10 mouse cellular contexts compared by ENCODE assay signal in genomic region chr11:100145858-100146560, GRCm38 (mm10). TPM values are rescaled to one million over a fixed set of nuclear protein-coding genes. Genes with fewer than 3 reads are reported as not detected.
DNase-seq lines count a peak whose midpoint lies in the region; ATAC-seq and TF ChIP-seq lines count a peak whose summit lies in the region.
"Had no signal": no experiment of that assay in that cellular context is flagged by ENCODE, and none has a peak within 500 bp of the region (broad histone marks: within the 10 kb centered on the region; RNA-seq: fewer than 3 reads in every experiment).

No protein-coding gene starts in this region.

- 6% methylated on average over 13 of the region's 13 CpGs for WGBS in liver, adult 2 months
- whole genome bisulfite sequencing in hindbrain, embryonic 15.5 days, result 9% methylated on average over 13 of the region's 13 CpGs
- under 1% methylated on average over 13 of the region's 13 CpGs for WGBS in lung, embryonic 15.5 days
- 4% methylated on average over 13 of the region's 13 CpGs for WGBS in stomach, postnatal 0 days
- WGBS in cerebellum, adult 2 months, result 10% methylated on average over 13 of the region's 13 CpGs

- TF ChIP-seq CTCF in liver, adult 2 months (IDR thresholded peaks at IDR 0.05; ENCODE audit: low read depth, low read length), result no peak
- no peak for TF ChIP-seq CTCF in stomach, postnatal 0 days (IDR thresholded peaks at IDR 0.05; ENCODE audit: low read depth)
- TF ChIP-seq CTCF in cerebellum, adult 2 months (IDR thresholded peaks at IDR 0.05; ENCODE audit: borderline replicate concordance, insufficient read depth, low read depth, low read length), result no peak

- H3K4me2 ChIP-seq in hindbrain, embryonic 15.5 days, result peak overlapping the region; percentile 56
- peak overlapping the region; percentile 56 for H3K4me2 ChIP-seq in lung, embryonic 15.5 days
- H3K4me2 ChIP-seq in stomach, postnatal 0 days (replicated peaks; ENCODE audit: low read depth), result peak overlapping the region; percentile 42

- H3K27ac ChIP-seq in liver, adult 2 months (replicated peaks; ENCODE audit: insufficient read depth, low read depth, low read length), result no peak overlapping the region
- no peak overlapping the region for H3K27ac ChIP-seq in hindbrain, embryonic 15.5 days (replicated peaks)
- peak overlapping the region; percentile 89 for H3K27ac ChIP-seq in lung, embryonic 15.5 days
- peak overlapping the region; percentile 87 for H3K27ac ChIP-seq in stomach, postnatal 0 days (replicated peaks)
- no peak overlapping the region for H3K27ac ChIP-seq in cerebellum, adult 2 months (ENCODE audit: insufficient read depth, low read length)

- no peak for ATAC-seq in hindbrain, embryonic 15.5 days (ENCODE audit: low FRiP score, low read depth)
- peak; percentile 91 for ATAC-seq in lung, embryonic 15.5 days (ENCODE audit: borderline replicate concordance, extremely low read depth, low FRiP score, low TSS enrichment)
- ATAC-seq in stomach, postnatal 0 days (ENCODE audit: low FRiP score, low TSS enrichment), result peak; percentile 86
- no peak for ATAC-seq in inflammation-experienced regulatory T-cells, adult 6 months

- H3K9me3 ChIP-seq in hindbrain, embryonic 15.5 days, result no peaks in the 10 kb centered on the region
- H3K9me3 ChIP-seq in lung, embryonic 15.5 days, result no peaks in the 10 kb centered on the region
- no peaks in the 10 kb centered on the region for H3K9me3 ChIP-seq in stomach, postnatal 0 days (ENCODE audit: control insufficient read depth, low read length)

- peaks cover 8% of the 10 kb centered on the region for H3K27me3 ChIP-seq in liver, adult 2 months (ENCODE audit: control insufficient read depth, insufficient read depth, low read length)
- peaks cover 32% of the 10 kb centered on the region for H3K27me3 ChIP-seq in hindbrain, embryonic 15.5 days
- H3K27me3 ChIP-seq in lung, embryonic 15.5 days, result peaks cover 15% of the 10 kb centered on the region
- H3K27me3 ChIP-seq in stomach, postnatal 0 days (ENCODE audit: control insufficient read depth, insufficient read depth, low read length), result no peaks in the 10 kb centered on the region
- peaks cover 3% of the 10 kb centered on the region; the same call in 1 of the 2 replicates for H3K27me3 ChIP-seq in cerebellum, adult 2 months (ENCODE audit: control insufficient read depth, insufficient read depth, low read length)

- no peaks in the 10 kb centered on the region for H3K4me1 ChIP-seq in liver, adult 2 months (ENCODE audit: control insufficient read depth, insufficient read depth, low read length)
- H3K4me1 ChIP-seq in hindbrain, embryonic 15.5 days (replicated peaks), result peaks cover 13% of the 10 kb centered on the region
- peaks cover 11% of the 10 kb centered on the region; the same call in 1 of the 2 replicates for H3K4me1 ChIP-seq in lung, embryonic 15.5 days
- no peaks in the 10 kb centered on the region for H3K4me1 ChIP-seq in stomach, postnatal 0 days (replicated peaks; ENCODE audit: control insufficient read depth, insufficient read depth)
- H3K4me1 ChIP-seq in cerebellum, adult 2 months (ENCODE audit: control insufficient read depth, insufficient read depth, low read length), result no peaks in the 10 kb centered on the region; the same call in 1 of the 2 replicates

- no peak for DNase-seq in liver, adult 2 months (ENCODE audit: extremely low read depth, low read depth, low spot score)
- no peak for DNase-seq in liver
- DNase-seq in stomach, postnatal 0 days (ENCODE audit: low spot score), result peak; percentile 92
- no peak for DNase-seq in cerebellum, adult 2 months
- DNase-seq in right cerebral cortex, postnatal 36 days (ENCODE audit: low spot score in 2 of 2), result no peak

- no peak for TF ChIP-seq EP300 in stomach, postnatal 0 days (optimal IDR thresholded peaks at IDR 0.05)

- TF ChIP-seq POLR2A in liver, adult 2 months (IDR thresholded peaks at IDR 0.05; ENCODE audit: extremely low read depth, insufficient read depth, low read length), result no peak
- no peak for TF ChIP-seq POLR2A in cerebellum, adult 2 months (IDR thresholded peaks at IDR 0.05; ENCODE audit: borderline replicate concordance, insufficient read depth, low read length)

- no peak overlapping the region for H3K9ac ChIP-seq in liver, adult 2 months (ENCODE audit: low read depth, low read length)
- no peak overlapping the region for H3K9ac ChIP-seq in hindbrain, embryonic 15.5 days
- H3K9ac ChIP-seq in lung, embryonic 15.5 days, result peak overlapping the region; percentile 10; the same call in 1 of the 2 replicates
- H3K9ac ChIP-seq in stomach, postnatal 0 days (ENCODE audit: low read length), result peak overlapping the region; percentile 63

- no peaks in the 10 kb centered on the region for H3K36me3 ChIP-seq in liver, adult 2 months (ENCODE audit: control insufficient read depth, insufficient read depth, low read length)
- H3K36me3 ChIP-seq in hindbrain, embryonic 15.5 days, result no peaks in the 10 kb centered on the region
- H3K36me3 ChIP-seq in lung, embryonic 15.5 days, result no peaks in the 10 kb centered on the region
- no peaks in the 10 kb centered on the region for H3K36me3 ChIP-seq in stomach, postnatal 0 days (ENCODE audit: control insufficient read depth, insufficient read depth, low read length)

- H3K79me2 ChIP-seq in liver, adult 2 months (ENCODE audit: control insufficient read depth, insufficient read depth, low read length), result no peaks in the 10 kb centered on the region

- H3K4me3 ChIP-seq in liver, adult 2 months (ENCODE audit: insufficient read depth, low read depth, low read length), result peak overlapping the region; percentile 51; the same call in 1 of the 2 replicates
- peak overlapping the region; percentile 26 for H3K4me3 ChIP-seq in hindbrain, embryonic 15.5 days
- H3K4me3 ChIP-seq in lung, embryonic 15.5 days, result peak overlapping the region; percentile 49
- H3K4me3 ChIP-seq in stomach, postnatal 0 days (ENCODE audit: low read depth, low read length), result peak overlapping the region; percentile 40
- H3K4me3 ChIP-seq in cerebellum, adult 2 months (replicated peaks; ENCODE audit: insufficient read depth, low read depth, low read length), result no peak overlapping the region
- H3K4me3 ChIP-seq: erythroblast, embryonic 14.5 days had no signal

RNA-seq across cellular contexts. Expression of gene Krt19, which starts 2.5 kb away (rescaled TPM):
- total RNA-seq in liver, adult 2 months (2014; rRNA removed), result 2.8 and 4.5 TPM in 2 replicates
- 2.4 and 2.6 TPM in 2 replicates for polyA plus RNA-seq in liver, adult 2 months (2012; rRNA removed)
- polyA plus RNA-seq in hindbrain, embryonic 15.5 days (2015; fragmentation: Nextera tagmentation; extraction: Ambion mirVana), result 2.0 and 2.4 TPM in 2 replicates
- 253 and 264 TPM in 2 replicates for polyA plus RNA-seq in lung, embryonic 15.5 days (2015; fragmentation: Nextera tagmentation; extraction: Ambion mirVana)
- 1,512 and 1,618 TPM in 2 replicates for polyA plus RNA-seq in stomach, postnatal 0 days (2015; fragmentation: Nextera tagmentation; extraction: Ambion mirVana)
- 0.36 and 0.51 TPM in 2 replicates for polyA plus RNA-seq in cerebellum, adult 2 months (2012; rRNA removed)
- polyA plus RNA-seq in inflammation-experienced regulatory T-cells, adult 6 months (2017; shearing (Covaris generic)), result not detected
- total RNA-seq: MEL had no signal
- polyA plus RNA-seq: erythroblast, embryonic 14.5 days had no signal

RNA-seq across cellular contexts. Expression of gene Krt15, which starts 10.3 kb away (rescaled TPM):
- not detected in 2 replicates for total RNA-seq in liver, adult 2 months (2014; rRNA removed)
- polyA plus RNA-seq in liver, adult 2 months (2012; rRNA removed), result not detected in 2 replicates
- polyA plus RNA-seq in hindbrain, embryonic 15.5 days (2015; fragmentation: Nextera tagmentation; extraction: Ambion mirVana), result 0.49 and 1.3 TPM in 2 replicates
- polyA plus RNA-seq in lung, embryonic 15.5 days (2015; fragmentation: Nextera tagmentation; extraction: Ambion mirVana), result 49.1 and 59.3 TPM in 2 replicates
- 758 and 921 TPM in 2 replicates for polyA plus RNA-seq in stomach, postnatal 0 days (2015; fragmentation: Nextera tagmentation; extraction: Ambion mirVana)
- 0.08 and 0.35 TPM in 2 replicates for polyA plus RNA-seq in cerebellum, adult 2 months (2012; rRNA removed)
- not detected for polyA plus RNA-seq in inflammation-experienced regulatory T-cells, adult 6 months (2017; shearing (Covaris generic))
- total RNA-seq: MEL had no signal

RNA-seq across cellular contexts. Expression of gene Krt13, which starts 24.6 kb away (rescaled TPM):
- total RNA-seq in liver, adult 2 months (2014; rRNA removed), result not detected in 2 replicates
- polyA plus RNA-seq in liver, adult 2 months (2012; rRNA removed), result 0.54 TPM in 1 of 2 replicates, not detected in the other
- polyA plus RNA-seq in hindbrain, embryonic 15.5 days (2015; fragmentation: Nextera tagmentation; extraction: Ambion mirVana), result 0.09 TPM in 1 of 2 replicates, not detected in the other
- polyA plus RNA-seq in lung, embryonic 15.5 days (2015; fragmentation: Nextera tagmentation; extraction: Ambion mirVana), result 4.0 and 7.4 TPM in 2 replicates
- 2,802 and 3,195 TPM in 2 replicates for polyA plus RNA-seq in stomach, postnatal 0 days (2015; fragmentation: Nextera tagmentation; extraction: Ambion mirVana)
- polyA plus RNA-seq in cerebellum, adult 2 months (2012; rRNA removed), result not detected in 2 replicates
- not detected for polyA plus RNA-seq in inflammation-experienced regulatory T-cells, adult 6 months (2017; shearing (Covaris generic))
- total RNA-seq: MEL had no signal
- polyA plus RNA-seq: erythroblast, embryonic 14.5 days had no signal

RNA-seq across cellular contexts. Expression of gene Krt36, which starts 40.6 kb away (rescaled TPM):
- total RNA-seq in liver, adult 2 months (2014; rRNA removed), result not detected in 2 replicates
- polyA plus RNA-seq in liver, adult 2 months (2012; rRNA removed), result not detected in 2 replicates
- not detected in 2 replicates for polyA plus RNA-seq in hindbrain, embryonic 15.5 days (2015; fragmentation: Nextera tagmentation; extraction: Ambion mirVana)
- 0.13 and 0.20 TPM in 2 replicates for polyA plus RNA-seq in lung, embryonic 15.5 days (2015; fragmentation: Nextera tagmentation; extraction: Ambion mirVana)
- polyA plus RNA-seq in stomach, postnatal 0 days (2015; fragmentation: Nextera tagmentation; extraction: Ambion mirVana), result 0.30 and 0.48 TPM in 2 replicates
- not detected in 2 replicates for polyA plus RNA-seq in cerebellum, adult 2 months (2012; rRNA removed)
- not detected for polyA plus RNA-seq in inflammation-experienced regulatory T-cells, adult 6 months (2017; shearing (Covaris generic))
- total RNA-seq: MEL had no signal
- polyA plus RNA-seq: erythroblast, embryonic 14.5 days had no signal

RNA-seq across cellular contexts. Expression of gene Krt9, which starts 47.0 kb away (rescaled TPM):
- not detected in 2 replicates for total RNA-seq in liver, adult 2 months (2014; rRNA removed)
- polyA plus RNA-seq in liver, adult 2 months (2012; rRNA removed), result not detected in 2 replicates
- polyA plus RNA-seq in hindbrain, embryonic 15.5 days (2015; fragmentation: Nextera tagmentation; extraction: Ambion mirVana), result not detected in 2 replicates
- not detected in 2 replicates for polyA plus RNA-seq in lung, embryonic 15.5 days (2015; fragmentation: Nextera tagmentation; extraction: Ambion mirVana)
- 0.04 TPM in 1 of 2 replicates, not detected in the other for polyA plus RNA-seq in stomach, postnatal 0 days (2015; fragmentation: Nextera tagmentation; extraction: Ambion mirVana)
- polyA plus RNA-seq in cerebellum, adult 2 months (2012; rRNA removed), result 0.62 and 1.5 TPM in 2 replicates
- not detected for polyA plus RNA-seq in inflammation-experienced regulatory T-cells, adult 6 months (2017; shearing (Covaris generic))
- total RNA-seq: MEL had no signal
- polyA plus RNA-seq: erythroblast, embryonic 14.5 days had no signal

Comparison
In these comparisons a context has a peak if more than half of its experiments do, and no peak if none do; other contexts are left out.
1. H3K27ac ChIP-seq: peak in lung, embryonic 15.5 days (single experiment) and stomach, postnatal 0 days (single experiment); none in liver, adult 2 months (single experiment), hindbrain, embryonic 15.5 days (single experiment) and cerebellum, adult 2 months (single experiment).
2. H3K9ac ChIP-seq: peak in lung, embryonic 15.5 days (single experiment) and stomach, postnatal 0 days (single experiment); none in liver, adult 2 months (single experiment) and hindbrain, embryonic 15.5 days (single experiment).
3. ATAC-seq: peak in lung, embryonic 15.5 days (single experiment) and stomach, postnatal 0 days (single experiment); none in hindbrain, embryonic 15.5 days (single experiment) and inflammation-experienced regulatory T-cells, adult 6 months (single experiment).
4. RNA of gene Krt19, which starts 2.5 kb away (polyA plus RNA-seq): 1,512 to 1,618 TPM in stomach, postnatal 0 days and 253 to 264 TPM in lung, embryonic 15.5 days; 2.4 to 2.6 TPM in liver, adult 2 months, 2.0 to 2.4 TPM in hindbrain, embryonic 15.5 days, 0.36 to 0.51 TPM in cerebellum, adult 2 months and not detected in inflammation-experienced regulatory T-cells, adult 6 months; every median in the first group is over 10 times any median in the second.
5. RNA of gene Krt15, which starts 10.3 kb away (polyA plus RNA-seq): 758 to 921 TPM in stomach, postnatal 0 days and 49.1 to 59.3 TPM in lung, embryonic 15.5 days; 0.49 to 1.3 TPM in hindbrain, embryonic 15.5 days, 0.08 to 0.35 TPM in cerebellum, adult 2 months, not detected in liver, adult 2 months and not detected in inflammation-experienced regulatory T-cells, adult 6 months; every median in the first group is over 10 times any median in the second.
6. RNA of gene Krt13, which starts 24.6 kb away (polyA plus RNA-seq): 2,802 to 3,195 TPM in stomach, postnatal 0 days; 4.0 to 7.4 TPM in lung, embryonic 15.5 days, 0.09 TPM in hindbrain, embryonic 15.5 days, 0.54 TPM in liver, adult 2 months, not detected in cerebellum, adult 2 months and not detected in inflammation-experienced regulatory T-cells, adult 6 months; every median in the first group is over 100 times any median in the second.
7. Peak in every context shown above with its lines, with median percentiles within 50 percentile points of each other: H3K4me2 ChIP-seq.